Mouse (Mus musculus) lung, embryonic 16.5 days (tissue): Measurements from ENCODE around the gene Sema5b. TPM values are rescaled to one million over a fixed set of nuclear protein-coding genes. Genes with fewer than 3 reads are reported as not detected.

ENCODE experiments used
- ATAC-seq: fragments of 200-750 bp; cut with Nextera tagmentation; 2 replicates; pipeline ENCODE4 v1.8.0; 2017; ENCODE audit warnings: low read depth, mild to moderate bottlenecking, moderate library complexity
- H3K27ac ChIP-seq: fragments of 300-500 bp; sonication (generic); 2 replicates; pipeline ENCODE4 v1.5.1; 2014; ENCODE audit warnings: mild to moderate bottlenecking, control low read depth, low read length
- H3K27me3 ChIP-seq: fragments of 300-500 bp; sonication (generic); 2 replicates; pipeline ENCODE4 v1.6.1; 2014; ENCODE audit warnings: low read depth, low read length, mixed read lengths; ENCODE audit not compliant: control insufficient read depth, insufficient read depth
- H3K36me3 ChIP-seq: fragments of 300-500 bp; sonication (generic); 2 replicates; pipeline ENCODE4 v1.6.1; 2014; ENCODE audit warnings: low read length; ENCODE audit not compliant: control insufficient read depth, insufficient read depth
- H3K4me1 ChIP-seq: fragments of 300-500 bp; sonication (generic); replicated peaks from 2 replicates; pipeline ENCODE4 v1.6.1; 2014; ENCODE audit warnings: low read length, mixed read lengths; ENCODE audit not compliant: control insufficient read depth, insufficient read depth
- H3K4me2 ChIP-seq: fragments of 300-500 bp; sonication (generic); 2 replicates; pipeline ENCODE4 v1.6.1; 2014; ENCODE audit warnings: low read depth, low read length, control low read depth
- H3K4me3 ChIP-seq: fragments of 300-500 bp; sonication (generic); 2 replicates; pipeline ENCODE4 v1.5.1; 2014; ENCODE audit warnings: mild to moderate bottlenecking, low read length, control low read depth
- H3K9ac ChIP-seq: fragments of 300-500 bp; sonication (generic); 2 replicates; pipeline ENCODE4 v1.6.1; 2014; ENCODE audit warnings: low read length, control low read depth
- H3K9me3 ChIP-seq: fragments of 300-500 bp; sonication (generic); 2 replicates; pipeline ENCODE4 v1.6.1; 2016; ENCODE audit warnings: low read length; ENCODE audit not compliant: control insufficient read depth
- WGBS: fragments of 180-500 bp; shearing (Covaris S2); extraction: QIAGEN DNeasy Blood & Tissue Kit; methylation state at CpG from one replicate; pipeline ENCODE4 v1.1.7; 2014; 5-methylcytosine and 5-hydroxymethylcytosine counted together
- polyA plus RNA-seq: library from polyadenylated mRNA; unstranded; fragments of >200 nt; fragmentation: Nextera tagmentation; extraction: Ambion mirVana; gene quantifications from 2 replicates; pipeline ENCODE4 v1.2.1, GENCODE M21; 2015

Sema5b gene
- polyA plus RNA-seq, 1 experiment from 2014 or later: 2.4 TPM

GRCm38 (mm10) chr16:35587046-35587779, 46.3 kb downstream of the Sema5b start:
- no peaks in the 10 kb centered on the region for H3K27me3 ChIP-seq
- H3K4me2 ChIP-seq: no peak overlapping the region; the same call in 1 of the 2 replicates

GRCm38 (mm10) chr16:35587866-35588465, 47.0 kb downstream of the Sema5b start:
- peak; percentile 29; the same call in 1 of the 2 replicates for ATAC-seq
- Histone ChIP-seq H3K27ac (no peak overlapping the region), H3K27me3 (no peaks in the 10 kb centered on the region), H3K9ac (peak overlapping the region; percentile 11), H3K9me3 (no peaks in the 10 kb centered on the region), H3K36me3 (no peaks in the 10 kb centered on the region), H3K4me1 (peaks cover 30% of the 10 kb centered on the region), H3K4me2 (peak overlapping the region; percentile 58), H3K4me3 (peak overlapping the region; percentile 34)
- WGBS: 9% methylated on average over 19 of the region's 20 CpGs

More at GRCm38 (mm10) chr16:35587046-35587779, 46.3 kb downstream of the Sema5b start:
- H3K9me3 ChIP-seq: no peaks in the 10 kb centered on the region
- no peak overlapping the region for H3K4me3 ChIP-seq
- H3K27ac ChIP-seq: no peak overlapping the region
- ATAC-seq: no peak
- H3K4me1 ChIP-seq: peaks cover 22% of the 10 kb centered on the region
- peak overlapping the region; percentile 11 for H3K9ac ChIP-seq
- WGBS: 62% methylated on average over 8 of the region's 8 CpGs
- no peaks in the 10 kb centered on the region for H3K36me3 ChIP-seq

DNA sequence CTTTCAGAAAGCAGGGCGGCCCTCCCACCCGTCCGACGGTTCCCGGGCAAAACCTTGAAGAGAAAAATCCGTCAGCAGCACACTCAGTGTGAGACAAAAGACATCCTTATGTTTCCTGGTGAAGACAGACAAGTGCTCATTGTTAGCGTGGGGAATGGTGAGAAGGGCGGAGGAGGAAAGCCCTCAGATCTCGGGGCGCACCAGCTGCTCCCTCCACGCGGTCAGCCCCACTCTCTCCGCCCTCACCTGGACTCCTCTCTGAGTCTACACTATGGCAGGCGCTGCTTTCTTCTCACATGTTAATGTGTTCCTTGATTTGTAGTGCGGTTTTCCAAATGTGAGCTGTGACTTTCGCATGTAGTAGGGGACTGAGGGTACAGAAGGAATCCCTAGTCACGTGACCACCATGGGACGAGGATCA, 47.8 kb downstream of the Sema5b start:
- Histone ChIP-seq H3K9ac (no peak overlapping the region), H3K4me2 (peak overlapping the region; percentile 3; the same call in 1 of the 2 replicates), H3K4me3 (no peak overlapping the region), H3K36me3 (no peaks in the 10 kb centered on the region), H3K27ac (no peak overlapping the region), H3K27me3 (no peaks in the 10 kb centered on the region), H3K9me3 (peaks cover 4% of the 10 kb centered on the region), H3K4me1 (peaks cover 30% of the 10 kb centered on the region)
- 23% methylated on average over 18 of the region's 18 CpGs for WGBS
- ATAC-seq: no peak

DNA sequence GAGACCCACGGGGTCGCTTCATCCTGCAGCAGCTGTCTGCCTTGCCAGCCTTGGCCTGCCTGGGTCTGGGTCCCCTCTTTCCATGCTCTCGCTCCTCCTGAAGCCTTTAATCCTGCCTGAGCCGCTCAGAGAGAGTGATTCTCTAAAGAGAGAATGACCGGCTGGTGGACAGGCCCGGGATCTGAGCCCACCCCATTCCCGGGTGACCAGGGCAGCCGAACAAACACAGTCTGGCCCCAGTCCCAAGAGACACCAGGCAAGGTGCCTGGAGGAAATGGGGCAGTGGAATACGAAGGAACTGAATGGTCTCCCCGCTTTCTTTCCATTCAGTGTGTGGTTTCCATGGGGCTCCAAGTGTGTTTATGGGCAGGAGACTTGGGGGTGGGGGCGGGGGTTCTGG, 50.8 kb downstream of the Sema5b start:
- WGBS: 24% methylated on average over 11 of the region's 11 CpGs
- no peak overlapping the region for H3K4me2 ChIP-seq
- H3K9me3 ChIP-seq: peaks cover 4% of the 10 kb centered on the region
- H3K36me3 ChIP-seq: no peaks in the 10 kb centered on the region
- H3K4me1 ChIP-seq: peaks cover 30% of the 10 kb centered on the region
- no peaks in the 10 kb centered on the region for H3K27me3 ChIP-seq
- no peak overlapping the region for H3K9ac ChIP-seq
- H3K27ac ChIP-seq: peak overlapping the region; percentile 50; the same call in 1 of the 2 replicates
- H3K4me3 ChIP-seq: no peak overlapping the region
- no peak for ATAC-seq

DNA sequence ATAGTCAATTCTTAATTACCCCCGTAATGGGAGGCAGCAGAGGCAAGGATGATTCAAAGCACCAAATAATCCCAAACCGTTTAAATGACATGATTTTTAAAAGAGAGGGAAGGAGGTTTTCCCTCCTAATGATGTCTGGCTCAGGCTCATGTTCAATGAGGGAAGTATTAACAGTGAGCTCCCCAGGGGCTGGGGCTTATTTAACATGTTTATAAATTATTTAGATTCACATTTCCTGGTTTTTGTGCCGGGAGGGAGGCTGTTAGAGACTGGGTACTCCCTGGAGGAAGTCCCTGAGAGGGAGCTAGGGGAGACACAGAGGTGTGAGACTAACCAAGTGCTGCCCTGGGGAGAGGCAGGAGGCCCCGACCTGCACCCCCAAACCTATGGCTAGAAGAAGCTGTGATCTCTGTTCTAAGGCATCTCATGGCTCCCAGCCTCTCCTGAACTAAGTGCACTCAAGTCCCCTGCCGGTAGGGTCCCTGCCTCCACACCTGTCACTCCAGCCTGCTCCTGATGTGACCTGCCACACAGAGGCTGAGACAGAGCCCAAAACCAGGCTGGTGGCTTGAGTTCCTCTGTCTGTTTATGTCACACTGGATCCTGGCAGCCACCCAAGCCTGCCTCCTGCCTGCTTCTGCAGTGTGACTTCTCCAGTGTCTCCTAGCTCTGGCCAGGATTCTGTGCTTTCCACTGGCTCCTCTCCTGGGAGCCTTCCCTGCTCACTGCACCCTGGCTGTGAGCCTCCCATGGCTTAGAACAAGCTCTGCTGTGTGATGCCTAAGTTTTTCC, 51.5 kb downstream of the Sema5b start:
- 18% methylated on average over 5 of the region's 5 CpGs for WGBS
- H3K27me3 ChIP-seq: no peaks in the 10 kb centered on the region
- H3K4me3 ChIP-seq: no peak overlapping the region
- H3K4me1 ChIP-seq: peaks cover 26% of the 10 kb centered on the region
- H3K27ac ChIP-seq: peak overlapping the region; percentile 50; the same call in 1 of the 2 replicates
- H3K9ac ChIP-seq: no peak overlapping the region
- no peaks in the 10 kb centered on the region for H3K36me3 ChIP-seq
- peaks cover 4% of the 10 kb centered on the region for H3K9me3 ChIP-seq
- ATAC-seq: peak; percentile 78
- no peak overlapping the region for H3K4me2 ChIP-seq

DNA sequence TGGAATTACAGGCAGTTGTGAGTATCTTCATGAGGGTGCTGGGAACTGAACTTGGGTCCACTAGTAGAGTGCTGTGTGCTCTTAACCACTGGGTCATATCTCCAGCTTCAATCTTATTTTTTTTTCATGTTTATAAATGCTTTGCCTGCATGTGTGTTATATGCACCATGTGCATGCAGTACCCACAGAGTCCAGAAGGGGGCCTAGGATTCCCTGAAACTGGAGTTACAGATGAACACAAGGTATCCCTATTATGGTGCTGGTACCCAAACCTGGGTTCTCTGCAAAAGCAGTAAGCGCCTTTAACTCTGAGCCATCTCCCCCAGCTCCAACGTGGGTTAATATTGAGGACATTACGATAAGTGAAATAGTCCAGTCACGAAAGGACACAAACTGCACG, 52.5 kb downstream of the Sema5b start:
- Histone ChIP-seq H3K27me3 (no peaks in the 10 kb centered on the region), H3K4me3 (no peak overlapping the region), H3K9ac (no peak overlapping the region), H3K4me2 (no peak overlapping the region), H3K36me3 (no peaks in the 10 kb centered on the region), H3K4me1 (peaks cover 18% of the 10 kb centered on the region), H3K27ac (no peak overlapping the region), H3K9me3 (peaks cover 4% of the 10 kb centered on the region)
- no peak for ATAC-seq
- WGBS: 96% methylated on average over 5 of the region's 5 CpGs

- no peak overlapping the region for H3K4me2 ChIP-seq
- H3K9me3 ChIP-seq: peaks cover 4% of the 10 kb centered on the region
- H3K4me3 ChIP-seq: no peak overlapping the region
- H3K9ac ChIP-seq: no peak overlapping the region
- H3K4me1 ChIP-seq: peaks cover 15% of the 10 kb centered on the region
- H3K27ac ChIP-seq: no peak overlapping the region
- no peaks in the 10 kb centered on the region for H3K27me3 ChIP-seq
- 41% methylated on average over 6 of the region's 6 CpGs for WGBS
- no peak for ATAC-seq
- H3K36me3 ChIP-seq: no peaks in the 10 kb centered on the region
Observed at GRCm38 (mm10) chr16:35596241-35596640, 55.3 kb downstream of the Sema5b start.

DNA sequence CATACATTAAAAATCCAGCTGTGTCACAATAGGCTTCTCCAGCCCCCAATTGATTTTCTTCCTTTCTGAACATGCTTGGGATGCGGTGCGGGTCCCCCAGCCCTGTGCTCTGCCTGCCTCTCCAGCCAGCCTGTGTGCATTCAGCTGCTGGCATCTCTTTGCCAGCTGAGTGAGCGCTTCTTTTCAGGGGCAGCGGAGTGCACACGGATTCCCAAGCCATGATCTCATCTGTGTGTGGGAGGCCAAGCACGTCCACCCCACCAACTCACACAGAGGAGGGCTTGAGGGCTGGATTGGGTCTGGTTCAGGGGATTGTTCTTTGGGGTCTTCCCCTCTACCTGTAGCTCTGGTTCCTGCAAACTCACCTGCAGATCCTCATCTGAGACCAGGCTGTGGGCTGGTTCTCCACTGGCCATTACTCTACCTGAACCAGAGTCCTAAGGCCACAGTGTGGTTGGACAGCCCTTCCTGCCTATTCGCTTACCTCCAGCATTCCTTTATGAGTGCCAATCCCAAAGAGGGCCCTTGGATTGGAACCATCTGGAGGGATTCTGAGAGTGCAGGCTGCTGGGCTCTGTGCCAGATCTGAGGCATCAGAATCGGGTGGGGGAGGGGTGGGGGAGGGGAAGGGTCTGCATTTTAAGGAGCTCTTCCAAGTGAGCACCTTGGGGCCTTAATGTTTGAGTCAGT, 55.9 kb downstream of the Sema5b start:
- H3K4me2 ChIP-seq: no peak overlapping the region
- 39% methylated on average over 8 of the region's 8 CpGs for WGBS
- no peak overlapping the region for H3K9ac ChIP-seq
- peaks cover 11% of the 10 kb centered on the region for H3K4me1 ChIP-seq
- H3K9me3 ChIP-seq: peaks cover 4% of the 10 kb centered on the region
- no peak overlapping the region for H3K27ac ChIP-seq
- no peak overlapping the region for H3K4me3 ChIP-seq
- no peaks in the 10 kb centered on the region for H3K27me3 ChIP-seq
- no peak for ATAC-seq
- H3K36me3 ChIP-seq: no peaks in the 10 kb centered on the region
